Mouse (Mus musculus) neural tube, postnatal 0 days (tissue): ENCODE measurements around the gene Sap30bp. TPM values are rescaled to one million over a fixed set of nuclear protein-coding genes. Genes with fewer than 3 reads are reported as not detected.

Experiments
- polyA plus RNA-seq: library from polyadenylated mRNA; unstranded; fragments of >200 nt; fragmentation: Nextera tagmentation; extraction: Ambion mirVana; gene quantifications from 2 replicates; pipeline ENCODE4 v1.2.1, GENCODE M21; 2015

Gene Sap30bp
- polyA plus RNA-seq: 36.7 and 40.3 TPM in 2 replicates

GRCm38 (mm10) chr11:115933108-115933746 is at the start of gene Sap30bp, which contains the start of gene Recql5:
TSS of gene Sap30bp (plus strand) at chr11:115933282.
TSS of gene Recql5 (minus strand) at chr11:115933477.

GRCm38 (mm10) chr11:115899486-115900266 is 33.4 kb upstream of the Sap30bp start, which contains the start of gene Smim5:
TSS of gene Smim5 (plus strand) at chr11:115899966.

DNA sequence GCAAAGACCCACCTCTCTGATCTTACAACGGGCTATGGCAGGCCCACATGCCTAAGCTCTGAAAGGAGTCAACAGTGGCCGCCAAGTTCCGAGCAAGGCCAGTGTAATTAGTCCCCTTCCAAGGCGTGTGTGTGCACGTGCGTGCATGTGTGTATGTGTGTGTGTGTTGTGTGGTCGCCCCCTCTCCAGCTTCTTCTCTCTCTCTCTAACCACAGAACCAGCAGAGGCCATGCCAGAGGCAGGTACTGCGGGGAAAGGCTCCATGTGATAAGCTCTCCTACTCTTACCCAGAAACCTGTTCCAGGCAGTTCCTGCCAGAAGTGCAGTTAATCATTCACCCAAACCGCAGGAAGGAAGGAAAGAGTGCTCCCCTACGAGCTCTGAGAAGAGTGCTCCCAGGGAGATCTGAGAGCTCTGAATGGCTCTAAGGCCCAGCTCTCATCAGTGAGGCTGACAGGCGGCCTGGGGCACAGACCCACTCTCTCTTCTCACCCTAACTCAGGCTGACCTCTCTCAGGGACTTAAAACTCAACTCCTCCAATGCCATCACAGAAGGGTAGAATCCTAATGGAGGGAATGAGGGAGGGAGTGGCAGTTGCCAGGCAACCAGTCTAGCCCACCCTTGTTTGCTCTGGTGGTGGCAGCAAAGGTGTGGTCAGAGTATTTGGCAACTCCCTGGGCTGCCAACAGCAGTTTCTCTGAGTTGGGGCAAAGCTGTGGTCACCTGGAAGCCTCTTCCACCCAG is 21.3 kb upstream of the Sap30bp start, which contains the start of gene Smim6:
Smim6 (plus strand) TSS at position 386 of the 745 bp plus-strand sequence.

GRCm38 (mm10) chr11:115974309-115975082 is 41.4 kb downstream of the Sap30bp start, which contains the start of gene Itgb4:
TSS of gene Itgb4 (plus strand) at chr11:115974709.

DNA sequence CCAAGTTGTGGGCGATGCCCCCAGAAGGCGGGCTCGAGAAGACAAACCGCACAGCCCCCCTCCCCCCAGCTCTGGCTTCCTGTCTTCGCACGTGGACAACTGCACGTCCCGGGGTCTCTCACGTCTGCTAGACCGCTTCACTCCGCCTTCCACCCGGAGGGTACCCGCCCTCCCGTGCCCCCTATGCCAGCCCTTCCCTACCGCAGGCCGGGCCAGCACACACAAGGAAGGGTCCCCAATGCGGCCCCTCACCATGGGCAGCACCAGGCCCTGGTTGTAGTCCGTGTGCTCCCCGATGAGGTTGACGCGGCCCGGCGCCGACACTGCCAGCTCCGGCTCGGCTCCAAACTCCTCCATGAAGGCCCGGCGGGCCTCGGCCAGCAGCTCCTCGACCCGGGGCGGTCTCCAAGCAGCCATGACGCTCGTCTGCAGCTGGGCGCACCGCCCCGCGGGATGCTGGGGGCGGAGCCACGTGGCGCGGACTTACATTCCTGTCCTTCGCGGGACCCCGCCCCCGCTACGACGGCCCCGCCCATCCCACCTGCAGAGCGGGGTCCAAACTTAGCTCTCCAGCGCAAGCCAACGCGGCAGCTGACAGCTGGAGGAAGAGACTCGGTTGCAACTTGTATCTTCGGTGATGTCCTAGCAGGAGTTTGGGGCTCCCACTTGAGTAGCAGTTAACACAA is 79.3 kb downstream of the Sap30bp start, which contains the start of gene Galk1:
Galk1 (minus strand) TSS at position 458 of the 686 bp plus-strand sequence.

Other genes with a start within 250 kb of the Sap30bp start
- 149 and 165 TPM in 2 replicates for gene Grb2, start 224.7 kb upstream of the Sap30bp start, polyA plus RNA-seq
- 13.7 and 15.9 TPM in 2 replicates for gene Tmem94, start 167.8 kb upstream of the Sap30bp start, polyA plus RNA-seq
- 10.1 and 10.3 TPM in 2 replicates for gene Caskin2, start 119.6 kb upstream of the Sap30bp start, polyA plus RNA-seq
- gene Tsen54, start 118.6 kb upstream of the Sap30bp start, polyA plus RNA-seq: 18.9 and 21.3 TPM in 2 replicates
- 0.79 and 0.93 TPM in 2 replicates for gene Llgl2, start 109.2 kb upstream of the Sap30bp start, polyA plus RNA-seq
- gene Myo15b, start 74.9 kb upstream of the Sap30bp start, polyA plus RNA-seq: 0.15 and 0.46 TPM in 2 replicates
- gene Smim5, start 33.3 kb upstream of the Sap30bp start, polyA plus RNA-seq: 2.6 and 4.5 TPM in 2 replicates
- 0.24 and 0.79 TPM in 2 replicates for gene Smim6, start 21.3 kb upstream of the Sap30bp start, polyA plus RNA-seq
- gene Recql5, start 195 bp downstream of the Sap30bp start, polyA plus RNA-seq: 10.4 and 12.7 TPM in 2 replicates
- 3.0 and 3.2 TPM in 2 replicates for gene Itgb4, start 41.4 kb downstream of the Sap30bp start, polyA plus RNA-seq
- 56.4 and 56.8 TPM in 2 replicates for gene Galk1, start 79.4 kb downstream of the Sap30bp start, polyA plus RNA-seq
- 1,032 and 1,124 TPM in 2 replicates for gene H3f3b, start 94.7 kb downstream of the Sap30bp start, polyA plus RNA-seq
- gene Unk, start 97.0 kb downstream of the Sap30bp start, polyA plus RNA-seq: 22.2 and 24.0 TPM in 2 replicates
- gene Unc13d, start 144.7 kb downstream of the Sap30bp start, polyA plus RNA-seq: 1.1 and 1.3 TPM in 2 replicates
- 202 and 232 TPM in 2 replicates for gene Wbp2, start 153.7 kb downstream of the Sap30bp start, polyA plus RNA-seq
- gene Trim47, start 193.9 kb downstream of the Sap30bp start, polyA plus RNA-seq: 13.7 and 14.9 TPM in 2 replicates
- 3.1 and 3.7 TPM in 2 replicates for gene Trim65, start 197.8 kb downstream of the Sap30bp start, polyA plus RNA-seq
- gene Mrpl38, start 205.6 kb downstream of the Sap30bp start, polyA plus RNA-seq: 79.1 and 86.5 TPM in 2 replicates
- gene Fbf1, start 234.9 kb downstream of the Sap30bp start, polyA plus RNA-seq: 25.2 and 31.7 TPM in 2 replicates